Mouse (Mus musculus): ENCODE data around the gene Col16a1. TPM values are rescaled to one million over a fixed set of nuclear protein-coding genes. Genes with fewer than 3 reads are reported as not detected.

Col16a1 gene
- total and polyA plus RNA-seq, 2 experiments from 2014 or later = 7.5 to 29.7 TPM

DNA sequence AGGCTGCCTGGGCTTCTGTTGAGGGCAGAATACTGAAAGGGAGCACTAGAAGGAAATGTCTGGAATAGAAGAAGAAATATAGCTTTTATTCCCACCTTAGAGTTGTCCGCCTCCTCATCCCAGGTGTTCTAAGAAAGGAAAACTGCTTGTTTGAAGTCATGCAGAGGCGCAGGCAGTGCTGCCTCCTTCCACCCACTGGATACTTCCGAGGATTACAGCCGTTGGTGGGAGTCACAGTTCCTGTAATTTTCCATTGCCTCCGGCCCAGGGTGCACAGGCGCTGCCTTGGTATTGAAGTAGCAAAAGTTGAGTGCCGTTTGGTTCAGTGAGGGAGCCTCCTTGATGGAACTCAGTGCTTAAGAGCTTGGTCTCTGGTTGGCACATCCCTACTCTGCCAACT is 62.5 kb downstream of the Col16a1 start:
- H3K27me3 ChIP-seq (ENCODE audit: insufficient read depth, low read length) = no peaks in the 10 kb centered on the region
- 88% methylated on average over 7 of the region's 7 CpGs for WGBS
- H3K9me3 ChIP-seq (ENCODE audit: low read length) = no peaks in the 10 kb centered on the region
- H3K36me3 ChIP-seq (ENCODE audit: insufficient read depth) = no peaks in the 10 kb centered on the region
- no peak overlapping the region for H3K4me2 ChIP-seq (ENCODE audit: low read depth)
- no peak overlapping the region for H3K9ac ChIP-seq
- no peak for TF ChIP-seq CTCF (IDR thresholded peaks at IDR 0.05; ENCODE audit: low read depth)
- ATAC-seq (no peak), DNase-seq (no peak)
- no peak overlapping the region for H3K4me3 ChIP-seq (ENCODE audit: low read depth, low read length)
- no peak overlapping the region for H3K27ac ChIP-seq (ENCODE audit: low read depth, low read length)
- H3K4me1 ChIP-seq (ENCODE audit: insufficient read depth) = no peaks in the 10 kb centered on the region

GRCm38 (mm10) chr4:130112299-130112698 is 64.7 kb downstream of the Col16a1 start:
- H3K27me3 ChIP-seq (ENCODE audit: insufficient read depth, low read length) = no peaks in the 10 kb centered on the region
- DNase-seq = no peak
- H3K27ac ChIP-seq (ENCODE audit: low read depth, low read length) = no peak overlapping the region
- no peak overlapping the region for H3K4me2 ChIP-seq (ENCODE audit: low read depth)
- no peaks in the 10 kb centered on the region for H3K36me3 ChIP-seq (ENCODE audit: insufficient read depth)
- no peak overlapping the region for H3K9ac ChIP-seq
- no peak for TF ChIP-seq CTCF (IDR thresholded peaks at IDR 0.05; ENCODE audit: low read depth)
- 82% methylated on average over 7 of the region's 7 CpGs for WGBS
- H3K4me3 ChIP-seq (ENCODE audit: low read depth, low read length) = no peak overlapping the region
- no peaks in the 10 kb centered on the region for H3K9me3 ChIP-seq (ENCODE audit: low read length)
- no peak for ATAC-seq
- no peaks in the 10 kb centered on the region for H3K4me1 ChIP-seq (ENCODE audit: insufficient read depth)

- H3K4me1 ChIP-seq (ENCODE audit: insufficient read depth) = no peaks in the 10 kb centered on the region
- TF ChIP-seq CTCF (IDR thresholded peaks at IDR 0.05; ENCODE audit: low read depth) = no peak
- 97% methylated on average over 1 of the region's 1 CpGs for WGBS
- no peak overlapping the region for H3K9ac ChIP-seq
- ATAC-seq (no peak), DNase-seq (no peak)
- no peaks in the 10 kb centered on the region for H3K27me3 ChIP-seq (ENCODE audit: insufficient read depth, low read length)
- H3K36me3 ChIP-seq (ENCODE audit: insufficient read depth) = no peaks in the 10 kb centered on the region
- no peak overlapping the region for H3K4me3 ChIP-seq (ENCODE audit: low read depth, low read length)
- no peaks in the 10 kb centered on the region for H3K9me3 ChIP-seq (ENCODE audit: low read length)
- no peak overlapping the region for H3K27ac ChIP-seq (ENCODE audit: low read depth, low read length)
- no peak overlapping the region for H3K4me2 ChIP-seq (ENCODE audit: low read depth)
Observed at GRCm38 (mm10) chr4:130112732-130113131, 65.1 kb downstream of the Col16a1 start.

DNA sequence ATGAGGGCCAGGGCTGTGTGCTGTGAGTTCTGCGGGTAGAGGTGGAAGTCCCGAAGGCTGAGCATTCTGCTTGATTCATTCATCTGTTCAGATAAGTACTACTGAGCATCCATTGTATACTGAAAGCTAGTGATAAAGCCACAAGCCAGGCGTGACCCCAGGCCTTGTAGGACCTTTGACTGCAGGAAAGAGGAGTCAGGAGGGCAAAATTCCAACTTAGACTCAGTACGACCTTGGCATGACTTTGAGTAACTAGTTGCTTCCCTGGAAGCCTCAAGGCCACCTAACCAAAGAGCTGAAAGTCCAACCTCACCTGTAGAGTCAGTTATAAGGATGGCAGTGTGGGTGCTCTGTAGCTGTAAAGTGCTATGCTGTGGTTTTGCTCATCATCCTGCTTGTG is 73.1 kb downstream of the Col16a1 start:
- ATAC-seq = no peak

GRCm38 (mm10) chr4:130121560-130121959 is 73.9 kb downstream of the Col16a1 start:
- Histone ChIP-seq H3K4me3 (ENCODE audit: low read depth, low read length) (no peak overlapping the region), H3K27me3 (ENCODE audit: insufficient read depth, low read length) (no peaks in the 10 kb centered on the region), H3K27ac (ENCODE audit: low read depth, low read length) (no peak overlapping the region), H3K9ac (no peak overlapping the region), H3K4me2 (ENCODE audit: low read depth) (no peak overlapping the region), H3K36me3 (ENCODE audit: insufficient read depth) (peaks cover 46% of the 10 kb centered on the region), H3K9me3 (ENCODE audit: low read length) (no peaks in the 10 kb centered on the region), H3K4me1 (ENCODE audit: insufficient read depth) (no peaks in the 10 kb centered on the region)
- TF ChIP-seq CTCF (IDR thresholded peaks at IDR 0.05; ENCODE audit: low read depth) = no peak
- no peak for DNase-seq
- 75% methylated on average over 8 of the region's 8 CpGs for WGBS
- no peak for ATAC-seq

More for the DNA sequence above, 73.1 kb downstream of the Col16a1 start:
- Histone ChIP-seq H3K27ac (ENCODE audit: low read depth, low read length) (no peak overlapping the region), H3K36me3 (ENCODE audit: insufficient read depth) (peaks cover 38% of the 10 kb centered on the region), H3K4me2 (ENCODE audit: low read depth) (no peak overlapping the region), H3K4me1 (ENCODE audit: insufficient read depth) (no peaks in the 10 kb centered on the region), H3K27me3 (ENCODE audit: insufficient read depth, low read length) (no peaks in the 10 kb centered on the region), H3K4me3 (ENCODE audit: low read depth, low read length) (no peak overlapping the region), H3K9ac (no peak overlapping the region), H3K9me3 (ENCODE audit: low read length) (no peaks in the 10 kb centered on the region)
- WGBS = 87% methylated on average over 4 of the region's 4 CpGs
- no peak for DNase-seq
- TF ChIP-seq CTCF (IDR thresholded peaks at IDR 0.05; ENCODE audit: low read depth) = no peak

DNA sequence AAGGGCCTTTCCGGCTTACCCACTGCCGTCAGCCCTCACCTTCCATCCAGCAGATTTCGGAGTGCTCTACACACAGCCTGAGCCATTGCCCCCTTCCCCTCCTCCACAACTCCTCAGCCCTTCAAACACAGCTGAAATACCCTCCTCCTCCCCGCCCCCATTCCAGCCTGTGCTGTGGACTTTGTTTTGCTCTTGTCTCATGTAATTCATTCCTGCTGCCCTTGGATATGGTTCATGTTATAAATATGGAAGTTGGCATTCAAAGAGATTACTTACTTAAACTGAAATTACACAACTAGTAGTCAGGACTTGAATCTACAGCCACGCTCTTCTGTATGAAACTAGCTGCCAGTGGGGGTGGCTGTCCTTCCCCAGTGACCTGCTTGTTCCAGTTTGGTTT is 75.4 kb downstream of the Col16a1 start:
- no peak overlapping the region for H3K4me3 ChIP-seq (ENCODE audit: low read depth, low read length)
- no peak overlapping the region for H3K27ac ChIP-seq (ENCODE audit: low read depth, low read length)
- peaks cover 56% of the 10 kb centered on the region for H3K36me3 ChIP-seq (ENCODE audit: insufficient read depth)
- H3K27me3 ChIP-seq (ENCODE audit: insufficient read depth, low read length) = no peaks in the 10 kb centered on the region
- H3K9ac ChIP-seq = no peak overlapping the region
- H3K4me2 ChIP-seq (ENCODE audit: low read depth) = no peak overlapping the region
- no peak for ATAC-seq
- no peaks in the 10 kb centered on the region for H3K4me1 ChIP-seq (ENCODE audit: insufficient read depth)
- H3K9me3 ChIP-seq (ENCODE audit: low read length) = no peaks in the 10 kb centered on the region
- DNase-seq = no peak
- 91% methylated on average over 5 of the region's 5 CpGs for WGBS
- TF ChIP-seq CTCF (IDR thresholded peaks at IDR 0.05; ENCODE audit: low read depth) = no peak

GRCm38 (mm10) chr4:130124110-130124509 is 76.5 kb downstream of the Col16a1 start:
- no peak overlapping the region for H3K27ac ChIP-seq (ENCODE audit: low read depth, low read length)
- no peaks in the 10 kb centered on the region for H3K27me3 ChIP-seq (ENCODE audit: insufficient read depth, low read length)
- H3K9me3 ChIP-seq (ENCODE audit: low read length) = no peaks in the 10 kb centered on the region
- H3K4me2 ChIP-seq (ENCODE audit: low read depth) = no peak overlapping the region
- H3K9ac ChIP-seq = no peak overlapping the region
- DNase-seq (no peak), ATAC-seq (no peak)
- no peaks in the 10 kb centered on the region for H3K4me1 ChIP-seq (ENCODE audit: insufficient read depth)
- 91% methylated on average over 4 of the region's 4 CpGs for WGBS
- TF ChIP-seq CTCF (IDR thresholded peaks at IDR 0.05; ENCODE audit: low read depth) = no peak
- H3K4me3 ChIP-seq (ENCODE audit: low read depth, low read length) = no peak overlapping the region
- H3K36me3 ChIP-seq (ENCODE audit: insufficient read depth) = peaks cover 59% of the 10 kb centered on the region

GRCm38 (mm10) chr4:130125164-130125563 is 77.5 kb downstream of the Col16a1 start:
- DNase-seq = no peak
- peaks cover 59% of the 10 kb centered on the region for H3K36me3 ChIP-seq (ENCODE audit: insufficient read depth)
- H3K4me1 ChIP-seq (ENCODE audit: insufficient read depth) = no peaks in the 10 kb centered on the region
- H3K27me3 ChIP-seq (ENCODE audit: insufficient read depth, low read length) = no peaks in the 10 kb centered on the region
- H3K4me3 ChIP-seq (ENCODE audit: low read depth, low read length) = no peak overlapping the region
- no peak overlapping the region for H3K27ac ChIP-seq (ENCODE audit: low read depth, low read length)
- whole genome bisulfite sequencing = 87% methylated on average over 6 of the region's 6 CpGs
- H3K9ac ChIP-seq = no peak overlapping the region
- TF ChIP-seq CTCF (IDR thresholded peaks at IDR 0.05; ENCODE audit: low read depth) = no peak
- H3K9me3 ChIP-seq (ENCODE audit: low read length) = no peaks in the 10 kb centered on the region
- H3K4me2 ChIP-seq (ENCODE audit: low read depth) = no peak overlapping the region
- no peak for ATAC-seq
